9 mouse cellular contexts compared by ENCODE assay signal in genomic region chr4:139684639-139685017, GRCm38 (mm10). TPM values are rescaled to one million over a fixed set of nuclear protein-coding genes. Genes with fewer than 3 reads are reported as not detected.
DNase-seq lines count a peak whose midpoint lies in the region; ATAC-seq lines count a peak whose summit lies in the region.
"Had no signal": no experiment of that assay in that cellular context is flagged by ENCODE, and none has a peak within 500 bp of the region (broad histone marks: within the 10 kb centered on the region; RNA-seq: fewer than 3 reads in every experiment).

No protein-coding gene starts in this region.

- peak; percentile 88 for DNase-seq in hindbrain, embryonic 11.5 days (ENCODE audit: low spot score)
- DNase-seq in ZHBTc4 (ENCODE audit: low read depth, low spot score), result peak; percentile 81
- peak; percentile 92 for DNase-seq in embryo, embryonic 10.5 days (ENCODE audit: low spot score)
- peak; percentile 60 for DNase-seq in kidney, adult 9 months
- DNase-seq in limb, embryonic 11.5 days (ENCODE audit: low spot score), result peak; percentile 85
- peak; percentile 23 for DNase-seq in retina, adult 2 months (ENCODE audit: low read depth, low spot score)
- DNase-seq in urinary bladder, postnatal 14 days (ENCODE audit: low spot score), result peak; percentile 67

- no peak overlapping the region for H3K4me3 ChIP-seq in hindbrain, embryonic 11.5 days (ENCODE audit: low read depth, low read length)
- no peak overlapping the region for H3K4me3 ChIP-seq in hindbrain, embryonic 12.5 days
- no peak overlapping the region for H3K4me3 ChIP-seq in limb, embryonic 11.5 days (ENCODE audit: low read depth, low read length)
- H3K4me3 ChIP-seq: embryonic facial prominence, embryonic 13.5 days had no signal

- no peak for ATAC-seq in hindbrain, embryonic 11.5 days (ENCODE audit: low FRiP score)
- ATAC-seq in hindbrain, embryonic 12.5 days (ENCODE audit: low FRiP score), result no peak
- ATAC-seq in limb, embryonic 11.5 days (ENCODE audit: insufficient number of reproducible peaks, low FRiP score, low TSS enrichment, low read depth), result no peak

- no peak overlapping the region for H3K27ac ChIP-seq in hindbrain, embryonic 11.5 days (ENCODE audit: low read depth, low read length)
- H3K27ac ChIP-seq in hindbrain, embryonic 12.5 days, result no peak overlapping the region
- H3K27ac ChIP-seq in limb, embryonic 11.5 days (replicated peaks; ENCODE audit: low read depth, low read length), result no peak overlapping the region
- H3K27ac ChIP-seq: embryonic facial prominence, embryonic 13.5 days had no signal

- no peaks in the 10 kb centered on the region for H3K27me3 ChIP-seq in hindbrain, embryonic 11.5 days (ENCODE audit: control insufficient read depth, insufficient read depth, low read length)
- peaks cover 14% of the 10 kb centered on the region for H3K27me3 ChIP-seq in hindbrain, embryonic 12.5 days
- H3K27me3 ChIP-seq in limb, embryonic 11.5 days (ENCODE audit: control insufficient read depth, insufficient read depth, low read length), result no peaks in the 10 kb centered on the region
- H3K27me3 ChIP-seq: embryonic facial prominence, embryonic 13.5 days had no signal

- H3K9me3 ChIP-seq in hindbrain, embryonic 11.5 days (ENCODE audit: control insufficient read depth, low read length), result no peaks in the 10 kb centered on the region
- peaks cover 13% of the 10 kb centered on the region for H3K9me3 ChIP-seq in hindbrain, embryonic 12.5 days (replicated peaks)
- no peaks in the 10 kb centered on the region; the same call in 1 of the 2 replicates for H3K9me3 ChIP-seq in limb, embryonic 11.5 days (ENCODE audit: control insufficient read depth, low read length)
- H3K9me3 ChIP-seq: embryonic facial prominence, embryonic 13.5 days had no signal

- H3K4me2 ChIP-seq in hindbrain, embryonic 11.5 days (replicated peaks; ENCODE audit: low read depth, low read length), result no peak overlapping the region
- no peak overlapping the region for H3K4me2 ChIP-seq in hindbrain, embryonic 12.5 days (replicated peaks)
- H3K4me2 ChIP-seq in limb, embryonic 11.5 days (ENCODE audit: low read depth, severe bottlenecking), result no peak overlapping the region
- H3K4me2 ChIP-seq: embryonic facial prominence, embryonic 13.5 days had no signal

- H3K36me3 ChIP-seq in hindbrain, embryonic 11.5 days (ENCODE audit: control insufficient read depth, insufficient read depth, low read length), result no peaks in the 10 kb centered on the region
- H3K36me3 ChIP-seq in hindbrain, embryonic 12.5 days, result no peaks in the 10 kb centered on the region
- no peaks in the 10 kb centered on the region for H3K36me3 ChIP-seq in limb, embryonic 11.5 days (ENCODE audit: control insufficient read depth, insufficient read depth, low read length)
- H3K36me3 ChIP-seq: embryonic facial prominence, embryonic 13.5 days had no signal

- H3K9ac ChIP-seq in hindbrain, embryonic 11.5 days (ENCODE audit: low read depth, low read length), result no peak overlapping the region
- no peak overlapping the region for H3K9ac ChIP-seq in hindbrain, embryonic 12.5 days
- H3K9ac ChIP-seq in limb, embryonic 11.5 days (ENCODE audit: low read length), result no peak overlapping the region
- H3K9ac ChIP-seq: embryonic facial prominence, embryonic 13.5 days had no signal

- 12% methylated on average over 3 of the region's 3 CpGs for WGBS in hindbrain, embryonic 11.5 days
- 8% methylated on average over 3 of the region's 3 CpGs for WGBS in hindbrain, embryonic 12.5 days
- WGBS in limb, embryonic 11.5 days, result 13% methylated on average over 3 of the region's 3 CpGs

- H3K4me1 ChIP-seq in hindbrain, embryonic 11.5 days (replicated peaks; ENCODE audit: control insufficient read depth, insufficient read depth, low read length), result no peaks in the 10 kb centered on the region
- H3K4me1 ChIP-seq in hindbrain, embryonic 12.5 days, result 0 out of 2 replicates have a peak, but pooled peaks cover 3% of the 10 kb centered on the region
- no peaks in the 10 kb centered on the region for H3K4me1 ChIP-seq in limb, embryonic 11.5 days (ENCODE audit: control insufficient read depth, insufficient read depth, low read length)

RNA-seq across cellular contexts. Expression of gene Tas1r2, which starts 31.3 kb away (rescaled TPM):
- polyA plus RNA-seq in hindbrain, embryonic 11.5 days (2014; fragmentation: Nextera tagmentation; extraction: Ambion mirVana), result not detected in 2 replicates
- polyA plus RNA-seq in hindbrain, embryonic 12.5 days (2016; fragmentation: Nextera tagmentation; extraction: Ambion mirVana), result not detected in 2 replicates
- polyA plus RNA-seq in limb, embryonic 11.5 days (2014; fragmentation: Nextera tagmentation; extraction: Ambion mirVana), result not detected in 2 replicates
- polyA plus RNA-seq: embryonic facial prominence, embryonic 13.5 days had no signal

Comparison
In these comparisons a context has a peak if more than half of its experiments do, and no peak if none do; other contexts are left out.
1. DNase-seq: peak in every context shown above with its lines; median percentile 92 in embryo, embryonic 10.5 days; 88 in hindbrain, embryonic 11.5 days; 85 in limb, embryonic 11.5 days; 81 in ZHBTc4; 67 in urinary bladder, postnatal 14 days; 60 in kidney, adult 9 months; 23 in retina, adult 2 months.